Mouse (Mus musculus) E14TG2a.4 (cell line): ENCODE data around the gene Gm11549.

Source experiments
- H3K27me3 ChIP-seq: 2 replicates; pipeline ENCODE4 v1.6.1; 2014; ENCODE audit warnings: low read length, control low read depth; ENCODE audit not compliant: insufficient read depth
- H3K36me3 ChIP-seq: 2 replicates; pipeline ENCODE4 v1.6.1; 2014; ENCODE audit warnings: low read length, control low read depth; ENCODE audit not compliant: insufficient read depth
- H3K4me1 ChIP-seq: replicated peaks from 2 replicates; pipeline ENCODE4 v1.6.1; 2014; ENCODE audit warnings: low read depth, low read length, control low read depth
- H3K4me3 ChIP-seq: replicated peaks from 2 replicates; pipeline ENCODE4 v1.5.1; 2014; ENCODE audit warnings: mild to moderate bottlenecking, low read length
- H3K9me3 ChIP-seq: 2 replicates; pipeline ENCODE4 v1.6.1; 2014; ENCODE audit warnings: low read length, control low read depth
- CTCF ChIP-seq: conservative IDR thresholded peaks from 2 replicates; pipeline ENCODE4 v1.5.1; 2014; ENCODE audit warnings: low read length
- NANOG ChIP-seq: IDR thresholded peaks from 2 replicates; pipeline ENCODE4 v1.6.1; 2014; ENCODE audit warnings: borderline replicate concordance, low read length, mixed read lengths
- POU5F1 ChIP-seq: IDR thresholded peaks from 2 replicates; pipeline ENCODE4 v1.6.1; 2014; ENCODE audit warnings: low read length, borderline replicate concordance

The Gm11549 gene

DNA sequence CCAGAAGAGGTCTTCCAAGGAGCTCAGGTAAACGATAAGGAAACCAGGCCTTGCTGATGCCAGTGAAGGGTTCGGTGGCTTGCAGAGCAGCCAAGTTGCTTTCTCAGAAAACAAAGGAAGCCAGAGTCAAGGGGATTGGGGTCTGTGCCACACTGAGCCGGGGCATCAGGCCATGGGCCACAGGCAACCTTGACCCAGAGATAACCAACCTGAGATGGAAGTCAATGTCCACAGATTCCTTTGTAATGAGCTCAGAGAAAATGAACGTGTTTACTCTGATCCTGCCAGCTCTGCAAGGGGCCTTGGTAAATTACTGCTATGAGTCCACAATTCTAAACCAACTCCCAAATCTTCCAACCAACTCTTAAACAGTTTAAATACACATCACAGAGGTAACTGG, 49.8 kb downstream of the Gm11549 start:
- peaks cover 14% of the 10 kb centered on the region for H3K27me3 ChIP-seq
- H3K36me3 ChIP-seq: no peaks in the 10 kb centered on the region
- no peaks in the 10 kb centered on the region for H3K9me3 ChIP-seq
- H3K4me1 ChIP-seq: peaks cover 18% of the 10 kb centered on the region
- TF ChIP-seq NANOG: no peak
- no peak for TF ChIP-seq CTCF
- no peak for TF ChIP-seq POU5F1
- H3K4me3 ChIP-seq: no peak overlapping the region

DNA sequence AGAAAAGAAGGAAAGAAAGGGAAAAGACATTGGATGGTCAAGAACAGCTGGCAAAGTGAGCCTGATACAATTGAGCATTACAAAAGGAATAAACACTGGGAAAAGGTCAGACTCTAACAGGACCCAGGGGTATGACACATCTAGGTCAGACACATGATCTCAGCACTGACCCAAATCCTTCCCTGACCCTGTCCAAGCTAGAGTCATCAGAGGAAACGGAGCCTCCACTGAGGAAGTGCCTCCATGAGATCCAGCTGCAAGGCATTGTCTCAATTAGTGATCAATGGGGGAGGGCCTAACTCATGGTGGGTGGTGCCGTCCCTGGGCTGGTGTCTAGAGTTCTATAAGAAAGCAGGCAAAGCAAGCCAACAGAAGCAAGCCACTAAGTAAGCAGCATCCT, 52.7 kb downstream of the Gm11549 start:
- Histone ChIP-seq H3K27me3 (peaks cover 7% of the 10 kb centered on the region; the same call in 1 of the 2 replicates), H3K4me1 (peaks cover 17% of the 10 kb centered on the region), H3K9me3 (no peaks in the 10 kb centered on the region), H3K4me3 (no peak overlapping the region), H3K36me3 (no peaks in the 10 kb centered on the region)
- no peak for TF ChIP-seq NANOG
- TF ChIP-seq CTCF: no peak
- TF ChIP-seq POU5F1: no peak

DNA sequence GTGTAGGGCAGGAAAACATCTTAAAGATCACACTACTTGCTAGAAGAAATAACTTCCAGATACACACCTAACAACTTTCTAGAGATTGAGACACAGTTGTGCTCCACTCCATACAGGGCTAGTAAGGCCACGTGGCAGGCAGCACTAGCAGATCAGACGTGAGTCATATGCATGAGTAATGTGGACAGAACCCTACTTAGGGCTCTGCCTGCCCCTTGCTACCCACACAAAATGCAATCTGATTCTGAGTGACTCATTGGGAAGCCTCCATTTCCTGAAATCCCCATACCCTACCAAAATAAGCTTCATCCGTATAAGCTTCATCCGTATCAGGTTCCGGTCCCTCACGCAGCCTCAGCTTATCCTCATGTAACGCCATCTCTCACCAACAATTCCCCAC, 54.0 kb downstream of the Gm11549 start:
- peaks cover 7% of the 10 kb centered on the region; the same call in 1 of the 2 replicates for H3K27me3 ChIP-seq
- H3K4me3 ChIP-seq: no peak overlapping the region

DNA sequence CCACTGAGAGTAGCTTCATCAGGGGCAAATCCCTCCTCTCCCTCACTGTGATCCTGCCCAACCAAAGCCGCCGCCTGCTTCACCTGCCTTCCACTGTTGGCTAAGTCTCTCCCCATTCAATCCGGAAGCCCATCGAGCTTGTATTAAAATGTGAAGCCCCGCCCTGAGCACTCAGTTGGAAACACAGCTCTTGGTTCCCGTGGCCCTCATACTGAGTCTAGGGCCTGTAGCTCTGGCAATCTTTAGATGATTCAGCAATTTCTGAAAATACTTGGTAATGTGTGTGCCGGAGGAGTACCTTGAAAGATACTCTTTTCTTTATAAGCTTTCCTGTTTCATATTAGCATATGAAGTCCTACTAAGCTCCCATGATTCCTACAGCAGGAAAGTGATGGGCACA, 56.1 kb downstream of the Gm11549 start:
- Histone ChIP-seq H3K4me1 (peaks cover 27% of the 10 kb centered on the region), H3K9me3 (no peaks in the 10 kb centered on the region), H3K36me3 (no peaks in the 10 kb centered on the region), H3K4me3 (0 out of 2 replicates have a peak overlapping the region, but pooled peaks have one; percentile 7), H3K27me3 (peaks cover 7% of the 10 kb centered on the region; the same call in 1 of the 2 replicates)
- TF ChIP-seq NANOG (no peak), POU5F1 (no peak), CTCF (no peak)

More for the DNA sequence above, 54.0 kb downstream of the Gm11549 start:
- H3K36me3 ChIP-seq: no peaks in the 10 kb centered on the region
- peaks cover 17% of the 10 kb centered on the region for H3K4me1 ChIP-seq
- TF ChIP-seq POU5F1: no peak
- no peaks in the 10 kb centered on the region for H3K9me3 ChIP-seq
